Mouse (Mus musculus) megakaryocyte, adult 5-6 weeks (primary cell): ENCODE results near the gene H2-Oa. TPM values are rescaled to one million over a fixed set of nuclear protein-coding genes. Genes with fewer than 3 reads are reported as not detected.
A peak's percentile ranks its signal among the peaks of the same experiment; 100 is the strongest.

ENCODE experiments used
- ATAC-seq: 2 replicates; pipeline ENCODE4 v1.8.0; 2016; ENCODE audit warnings: mild to moderate bottlenecking, inconsistent platforms; ENCODE audit not compliant: poor library complexity, severe bottlenecking
- total RNA-seq, 2 experiments: library from RNA; stranded (forward) in 1 of 2; stranded (reverse) in 1 of 2; fragments of 153-499, 151-499 nt in 1 of 2; fragments of 221-1000, 200-1000 nt in 1 of 2; gene quantifications; 2 replicates each; pipeline versions ENCODE4 v1.2.3 to v1.2.4; 2015 to 2017

Gene H2-Oa
- total RNA-seq, 2 experiments from 2014 or later: 3.7 to 10.8 TPM

- no peak for ATAC-seq
Observed at GRCm38 (mm10) chr17:34121172-34121878, 29.2 kb downstream of the H2-Oa start.

- ATAC-seq: no peak
Observed at GRCm38 (mm10) chr17:34121879-34122187, 29.7 kb downstream of the H2-Oa start.

GRCm38 (mm10) chr17:34122188-34122984 lies 30.2 kb downstream of the H2-Oa start, which contains the start of gene Brd2:
Brd2 (minus strand) TSS chr17:34122634.
- ATAC-seq: peak; percentile 31

GRCm38 (mm10) chr17:34123111-34123510 lies 31.0 kb downstream of the H2-Oa start:
- ATAC-seq: no peak

GRCm38 (mm10) chr17:34123518-34123917 lies 31.4 kb downstream of the H2-Oa start:
- ATAC-seq: no peak

- ATAC-seq: no peak
Observed at GRCm38 (mm10) chr17:34124649-34125048, 32.5 kb downstream of the H2-Oa start.

- no peak for ATAC-seq
Observed at GRCm38 (mm10) chr17:34126826-34127420, 34.8 kb downstream of the H2-Oa start.

- ATAC-seq: peak; percentile 78
Observed at GRCm38 (mm10) chr17:34127475-34127874, 35.3 kb downstream of the H2-Oa start.

GRCm38 (mm10) chr17:34128264-34128937 lies 36.3 kb downstream of the H2-Oa start:
- ATAC-seq: no peak

- no peak for ATAC-seq
Observed at GRCm38 (mm10) chr17:34128944-34129791, 37.0 kb downstream of the H2-Oa start.

GRCm38 (mm10) chr17:34130073-34130947 lies 38.2 kb downstream of the H2-Oa start:
- no peak for ATAC-seq

GRCm38 (mm10) chr17:34131911-34132310 lies 39.8 kb downstream of the H2-Oa start:
- ATAC-seq: no peak

- no peak for ATAC-seq
Observed at GRCm38 (mm10) chr17:34133289-34133688, 41.1 kb downstream of the H2-Oa start.

GRCm38 (mm10) chr17:34134451-34134850 lies 42.3 kb downstream of the H2-Oa start:
- no peak for ATAC-seq

GRCm38 (mm10) chr17:34135297-34136224 lies 43.4 kb downstream of the H2-Oa start:
- ATAC-seq: peak; percentile 99

GRCm38 (mm10) chr17:34137601-34138000 lies 45.5 kb downstream of the H2-Oa start:
- no peak for ATAC-seq

GRCm38 (mm10) chr17:34138655-34139054 lies 46.5 kb downstream of the H2-Oa start:
- no peak for ATAC-seq

GRCm38 (mm10) chr17:34139416-34139815 lies 47.3 kb downstream of the H2-Oa start:
- no peak for ATAC-seq
